Mouse (Mus musculus) frontal cortex, postnatal 36 days (tissue): Measurements from ENCODE around the gene Nhp2.

Experiments used
- DNase-seq, 2 experiments: peaks; one replicate each; pipeline ENCODE4 v3.0.0; 2022; ENCODE audit warnings: low spot score in 2 of 2

The Nhp2 gene

DNA sequence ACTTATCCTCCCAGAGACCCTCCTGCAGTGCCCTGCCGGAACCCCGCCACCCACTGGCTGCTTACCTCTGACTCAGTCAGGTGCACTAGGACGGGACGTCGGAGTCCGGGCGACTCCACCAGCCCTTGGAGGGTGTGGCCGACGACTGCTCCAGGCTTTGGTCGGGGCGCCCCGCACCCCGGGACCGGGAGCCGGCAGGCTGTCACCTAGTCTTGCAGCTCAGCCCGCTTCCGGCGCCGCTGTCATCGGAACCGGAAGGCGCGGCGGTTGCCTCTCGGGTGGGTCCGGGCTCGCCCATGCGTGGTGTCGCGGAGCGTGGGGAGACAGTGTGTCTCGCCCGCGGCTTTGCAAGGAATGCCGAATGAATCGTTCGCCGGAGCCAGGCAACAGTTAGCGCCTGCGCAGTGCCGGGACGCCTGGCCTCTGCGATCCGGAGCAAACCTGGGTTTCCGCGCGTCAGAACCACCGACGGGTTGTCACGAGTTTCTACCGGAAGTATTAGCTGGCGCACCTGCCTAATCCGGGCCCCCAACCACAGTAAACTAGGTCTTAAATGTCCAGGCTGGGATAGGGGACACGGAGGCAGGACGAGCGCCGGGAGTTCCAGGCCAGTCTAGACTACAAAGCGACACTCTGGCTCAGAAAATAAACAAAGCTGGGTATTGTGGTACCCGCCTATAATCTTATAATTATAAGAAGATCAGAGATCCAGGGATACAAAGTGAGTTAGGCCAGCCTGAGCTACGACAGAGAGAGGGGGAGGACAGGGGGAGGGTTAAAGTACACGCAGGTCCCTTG, 16.2 kb downstream of the Nhp2 start, which contains the start of gene Rmnd5b:
Gene Rmnd5b, minus strand, starts transcription at position 372 of the 798 bp plus-strand sequence.
- peak; percentile 96 to 97 for DNase-seq

DNA sequence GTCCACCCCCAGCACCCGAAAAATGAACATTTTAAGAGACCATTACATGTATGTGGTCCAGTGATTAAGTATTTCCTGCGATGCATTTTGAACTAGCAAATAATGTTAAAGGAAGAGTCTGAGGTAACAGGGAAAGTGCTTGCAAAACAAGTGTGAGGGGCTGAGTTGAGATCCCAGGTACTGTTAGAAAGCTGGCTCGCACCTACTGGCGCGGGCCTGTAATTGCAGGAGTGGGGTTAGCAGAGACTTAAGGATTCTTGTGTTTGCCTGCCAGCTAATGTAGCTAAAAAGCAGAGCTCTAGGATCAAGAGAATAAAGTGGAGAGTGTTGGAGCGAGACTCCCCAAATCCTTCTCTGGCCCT, 16.8 kb downstream of the Nhp2 start:
- peak in 1 of 2 experiments; percentile 62 for DNase-seq

- DNase-seq: no peak
These were observed 18.5 kb downstream of the Nhp2 start for GRCm38 (mm10) chr11:51637971-51638414.

DNA sequence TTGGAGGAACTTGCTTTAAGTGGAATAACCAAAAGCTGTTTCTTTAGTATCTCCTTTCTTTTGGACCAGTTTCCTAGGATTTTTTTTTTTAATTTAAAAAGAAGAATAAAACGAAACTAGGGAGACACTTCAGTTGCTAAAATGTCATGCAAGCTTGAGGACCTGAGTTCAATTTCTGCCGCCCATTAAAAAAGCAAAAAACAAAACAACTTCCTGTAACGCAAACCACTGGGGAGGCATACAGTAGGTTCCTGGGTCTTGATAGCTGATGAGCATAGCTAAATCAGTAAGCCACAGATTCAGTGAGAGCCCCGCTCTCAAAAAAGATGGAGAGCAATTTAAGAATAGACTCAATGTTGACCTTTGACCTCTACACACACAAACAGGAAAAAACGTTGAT, 19.0 kb downstream of the Nhp2 start:
- DNase-seq: no peak

- DNase-seq: no peak
These were observed 21.2 kb downstream of the Nhp2 start for GRCm38 (mm10) chr11:51640748-51641147.

- no peak for DNase-seq
These were observed 23.7 kb downstream of the Nhp2 start for GRCm38 (mm10) chr11:51643202-51643601.

DNA sequence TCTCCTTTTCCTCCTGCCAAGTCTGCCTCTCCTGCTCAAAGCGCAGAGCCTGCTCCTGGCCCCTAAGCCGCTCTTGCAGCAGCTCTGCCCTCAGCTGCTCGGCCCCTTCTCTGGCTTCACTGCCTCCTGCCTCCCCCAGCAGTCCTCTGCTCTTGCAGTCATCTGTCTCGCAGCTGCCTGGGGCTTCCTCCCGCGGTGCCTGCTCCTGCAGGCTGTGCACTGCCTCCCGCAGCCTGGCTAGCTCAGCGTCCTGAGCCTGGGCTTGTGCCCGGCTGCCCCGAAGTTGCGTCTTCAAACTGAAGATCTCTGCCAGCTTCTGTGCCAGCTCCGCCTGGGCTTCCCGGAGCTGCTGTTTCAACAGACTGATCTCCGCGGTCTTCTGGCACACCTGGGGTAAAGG, 24.2 kb downstream of the Nhp2 start:
- DNase-seq: no peak

GRCm38 (mm10) chr11:51644217-51644616, 24.7 kb downstream of the Nhp2 start:
- no peak for DNase-seq

DNA sequence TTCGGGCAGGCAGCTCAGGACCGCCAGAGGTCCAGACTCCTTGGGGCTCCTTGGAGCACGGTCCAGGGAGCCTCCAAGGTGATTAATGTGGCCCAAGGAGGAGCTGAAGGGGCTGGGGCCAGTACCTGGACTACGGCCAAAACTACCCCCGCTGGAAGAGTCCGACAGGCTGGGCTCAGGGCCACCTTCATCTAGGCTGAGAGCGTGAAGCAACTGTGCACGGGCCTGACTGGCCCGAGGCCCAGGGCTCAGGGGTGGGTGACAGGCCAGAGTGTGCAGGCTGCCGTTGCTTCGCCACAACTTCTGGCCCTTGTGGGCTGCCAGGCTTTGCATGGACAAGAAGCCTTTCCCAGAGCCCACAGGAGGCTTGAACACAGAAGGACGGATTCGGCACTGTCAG, 25.8 kb downstream of the Nhp2 start:
- no peak for DNase-seq

DNA sequence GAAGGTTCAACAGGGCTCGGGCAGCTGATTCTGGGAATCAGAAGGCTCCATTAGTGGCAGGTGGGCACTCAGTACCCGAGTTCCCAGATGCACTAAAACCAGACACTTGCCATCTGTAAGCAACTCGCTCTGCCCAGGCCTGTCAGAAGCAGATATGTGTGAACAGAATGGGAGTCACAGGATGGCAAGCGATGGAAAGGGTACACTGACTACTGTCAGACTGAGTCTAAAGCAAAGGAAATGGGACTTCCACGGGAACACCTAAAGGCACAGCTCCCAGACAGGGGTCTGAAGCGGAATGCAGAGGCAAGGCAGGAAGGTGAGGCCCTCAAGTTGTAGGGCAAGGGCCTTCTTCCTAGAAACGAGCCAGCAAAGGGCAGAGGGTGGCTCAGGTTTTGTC, 26.7 kb downstream of the Nhp2 start:
- no peak for DNase-seq

- no peak for DNase-seq
These were observed 27.5 kb downstream of the Nhp2 start for GRCm38 (mm10) chr11:51646751-51647667.

DNA sequence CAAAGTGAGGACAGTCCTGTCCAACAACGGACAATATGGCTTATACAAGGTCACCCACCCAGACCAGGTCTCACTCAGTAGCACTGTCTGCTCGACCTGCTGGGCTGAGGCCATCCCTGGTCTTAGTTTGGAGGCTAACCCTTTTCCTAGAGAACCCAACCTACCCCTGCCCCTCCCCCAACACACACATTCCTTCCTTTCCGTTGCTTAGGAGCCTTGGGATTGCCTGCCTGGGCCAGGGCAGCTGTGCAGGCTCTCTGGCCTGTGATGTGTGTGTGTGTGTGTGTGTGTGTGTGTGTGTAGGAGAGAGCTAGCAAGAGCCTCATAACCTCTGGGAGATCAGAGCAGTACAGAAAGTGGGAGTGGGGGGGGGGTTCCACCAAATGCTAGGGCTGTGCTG, 29.0 kb downstream of the Nhp2 start:
- DNase-seq: no peak

DNA sequence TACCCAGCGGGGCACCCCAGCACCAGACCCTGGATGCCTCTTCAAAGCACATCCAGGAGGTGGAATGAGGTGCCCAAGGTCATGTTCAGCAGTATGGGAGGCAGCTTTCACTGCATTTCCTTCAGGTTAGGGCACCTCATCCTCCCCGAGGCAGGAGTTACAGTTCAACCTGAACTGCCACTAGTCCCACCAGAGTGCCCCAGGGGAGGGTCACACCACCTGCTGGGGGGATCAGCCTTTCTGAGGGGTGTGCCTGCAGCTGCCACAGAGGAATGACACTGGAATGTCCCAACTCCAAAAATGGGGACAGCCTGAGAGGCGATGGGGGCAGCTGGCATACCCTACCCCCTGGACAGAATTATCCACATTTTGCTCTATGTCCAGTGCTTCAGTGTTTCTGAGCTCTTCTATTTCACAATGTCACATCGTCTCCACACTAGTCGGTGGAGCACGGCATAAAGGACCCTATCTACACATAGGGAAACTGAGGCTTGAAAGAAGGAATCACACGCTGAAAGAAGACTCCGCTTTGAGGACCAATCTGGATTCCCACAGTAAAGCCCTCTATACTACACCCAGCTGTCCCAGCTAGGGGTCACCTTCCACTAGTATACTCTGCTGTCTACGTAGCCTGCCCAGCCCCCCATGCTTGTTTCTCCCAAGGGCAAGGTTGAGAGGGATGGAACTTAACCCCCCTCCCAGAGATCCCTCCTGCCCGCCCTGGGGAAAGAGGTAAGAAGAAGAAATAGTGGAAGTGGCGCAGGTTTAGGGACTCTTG, 29.8 kb downstream of the Nhp2 start:
- no peak for DNase-seq

DNA sequence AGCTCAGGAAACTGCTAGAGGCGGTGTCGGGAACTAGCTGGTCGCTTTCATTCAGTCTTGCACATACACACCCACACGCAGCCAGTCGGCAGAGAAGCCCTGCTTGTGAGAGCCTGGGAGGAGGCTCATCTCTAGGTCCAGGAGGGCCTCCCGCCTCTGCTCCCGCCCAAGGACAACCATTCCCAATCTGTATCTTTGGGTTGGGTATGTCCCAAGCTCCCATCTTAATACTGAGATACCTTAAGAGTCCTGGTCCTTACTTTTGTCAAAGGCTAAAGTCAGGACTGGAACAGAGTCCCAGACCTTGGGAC, 30.3 kb downstream of the Nhp2 start:
- no peak for DNase-seq

- DNase-seq: no peak
These were observed 30.7 kb downstream of the Nhp2 start for GRCm38 (mm10) chr11:51650261-51650660.

GRCm38 (mm10) chr11:51650691-51651515, 31.4 kb downstream of the Nhp2 start, which contains the start of the genes N4bp3 and D930048N14Rik:
TSS of gene N4bp3 (minus strand) at chr11:51650842.
TSS of gene D930048N14Rik (plus strand) at chr11:51650954.
- DNase-seq: no peak

DNA sequence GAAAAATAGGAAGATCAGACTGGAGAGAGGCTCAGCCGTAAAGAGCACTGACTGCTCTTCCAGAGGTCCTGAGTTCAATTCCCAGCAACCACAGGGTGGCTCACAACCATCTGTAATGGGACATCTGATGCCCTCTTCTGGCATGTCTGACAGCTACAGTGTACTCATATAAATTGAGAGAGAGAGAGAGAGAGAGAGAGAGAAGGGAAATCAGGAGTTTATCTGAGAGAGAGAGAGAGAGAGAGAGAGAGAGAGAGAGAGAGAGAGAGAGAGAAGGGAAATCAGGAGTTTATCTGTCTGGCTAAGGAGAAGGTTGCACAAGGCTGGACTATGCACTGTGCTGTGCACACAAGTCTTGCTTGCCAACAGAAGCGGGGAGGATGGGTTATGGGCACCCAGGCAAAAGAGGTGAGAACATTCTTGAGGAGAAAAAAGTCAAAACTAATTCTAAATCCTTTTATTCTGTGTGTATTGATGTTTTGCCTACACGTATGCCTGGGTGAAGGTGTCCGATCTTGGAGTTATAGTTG, 33.4 kb downstream of the Nhp2 start:
- DNase-seq: no peak

DNA sequence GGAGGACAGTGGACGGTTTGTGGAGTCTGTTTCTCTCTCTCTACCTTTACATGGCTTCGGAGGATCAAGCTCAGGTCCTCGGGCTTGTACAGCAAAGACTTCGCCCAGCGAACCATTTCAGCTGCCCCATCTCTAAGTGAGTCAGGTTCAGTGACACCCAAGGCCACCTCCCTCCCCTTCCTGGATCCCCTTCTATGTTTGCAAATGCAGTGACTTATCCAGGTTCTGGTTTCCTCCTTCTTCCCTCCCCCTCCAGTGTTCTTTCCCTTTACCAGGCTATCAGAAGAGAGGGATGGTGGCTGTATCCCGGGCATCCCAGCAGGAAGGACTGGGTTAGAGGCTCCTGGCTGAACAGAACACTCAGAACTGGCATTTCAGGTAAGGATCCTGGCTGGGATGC, 34.2 kb downstream of the Nhp2 start:
- no peak for DNase-seq

DNA sequence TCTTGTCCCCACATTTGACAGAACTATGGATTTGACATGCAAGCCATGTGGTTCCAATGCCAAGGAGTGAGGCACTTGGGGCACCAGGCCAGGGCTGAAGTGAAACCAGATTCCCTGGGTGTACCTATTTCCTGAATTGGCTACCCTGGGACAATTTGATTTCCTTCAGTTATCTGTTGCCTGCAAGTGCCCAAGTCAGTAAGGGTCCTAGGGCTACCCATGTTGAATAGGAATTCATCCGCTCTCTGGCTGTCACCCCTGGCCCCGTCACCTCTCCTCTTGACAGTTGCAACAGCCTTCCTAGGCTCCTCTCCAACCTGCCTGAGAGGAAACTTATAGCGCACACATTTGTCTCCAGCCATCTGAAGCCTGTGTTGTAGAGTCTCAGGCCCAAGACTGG, 35.4 kb downstream of the Nhp2 start:
- no peak for DNase-seq

- DNase-seq: no peak
These were observed 37.4 kb downstream of the Nhp2 start for GRCm38 (mm10) chr11:51656798-51657521.
